Mouse (Mus musculus): ENCODE results near the gene Adcy5.

GRCm38 (mm10) chr16:35206426-35206825 is 51.7 kb downstream of the Adcy5 start:
- TF ChIP-seq POLR2AphosphoS5 (IDR thresholded peaks at IDR 0.05; ENCODE audit: insufficient replicate concordance, low read depth, low read length), result no peak
- TF ChIP-seq CTCF (IDR thresholded peaks at IDR 0.05; ENCODE audit: low read depth, low read length), result no peak
